Mouse (Mus musculus) myocyte (in vitro differentiated cells): ENCODE results near the gene Fggy. TPM values are rescaled to one million over a fixed set of nuclear protein-coding genes. Genes with fewer than 3 reads are reported as not detected.

ENCODE experiments used
- H3K27me3 ChIP-seq: one replicate; pipeline ENCODE4 v1.6.1; 2011; ENCODE audit not compliant: control insufficient read depth, insufficient read depth, insufficient read length
- H3K36me3 ChIP-seq: one replicate; pipeline ENCODE4 v1.6.1; 2011; ENCODE audit not compliant: control insufficient read depth, insufficient read depth
- H3K4me2 ChIP-seq: one replicate; pipeline ENCODE4 v1.6.1; 2011; ENCODE audit warnings: low read depth, control low read depth
- H3K4me3 ChIP-seq: one replicate; pipeline ENCODE4 v1.5.1; 2011; ENCODE audit warnings: mild to moderate bottlenecking, control low read depth, moderate library complexity
- H3K79me2 ChIP-seq: one replicate; pipeline ENCODE4 v1.6.1; 2011; ENCODE audit not compliant: control insufficient read depth, insufficient read depth
- H3ac ChIP-seq: one replicate; pipeline ENCODE4 v1.6.1; 2011; ENCODE audit not compliant: control insufficient read depth, insufficient read length
- CEBPB ChIP-seq: IDR thresholded peaks from 2 replicates; pipeline ENCODE4 v1.6.1; 2011; ENCODE audit warnings: mild to moderate bottlenecking, moderate library complexity; ENCODE audit not compliant: poor library complexity, insufficient read depth, severe bottlenecking
- E2F4 ChIP-seq: IDR thresholded peaks from one replicate; pipeline ENCODE4 v1.6.1; 2011; ENCODE audit warnings: mild to moderate bottlenecking, control low read depth, moderate library complexity; ENCODE audit not compliant: insufficient read depth
- MAX ChIP-seq: IDR thresholded peaks from one replicate; pipeline ENCODE4 v1.6.1; 2011; ENCODE audit warnings: low read depth, mild to moderate bottlenecking, control low read depth
- MYOD1 ChIP-seq, 3 experiments: IDR thresholded peaks; one replicate each; pipeline ENCODE4 v1.6.1; 2011; ENCODE audit warnings: control low read depth in 2 of 3, low read depth in 2 of 3, mild to moderate bottlenecking in 2 of 3, moderate library complexity in 1 of 3; ENCODE audit not compliant: insufficient read length in 2 of 3, control insufficient read depth in 1 of 3
- MYOG ChIP-seq, 3 experiments: IDR thresholded peaks; one replicate each; pipeline ENCODE4 v1.6.1; 2011; ENCODE audit warnings: control low read depth in 2 of 3, low read depth in 2 of 3, mild to moderate bottlenecking in 2 of 3; ENCODE audit not compliant: insufficient read length in 2 of 3, control insufficient read depth in 1 of 3, insufficient read depth in 1 of 3
- POLR2A ChIP-seq: IDR thresholded peaks from one replicate; pipeline ENCODE4 v1.6.1; 2011; ENCODE audit warnings: low read depth, mild to moderate bottlenecking, control low read depth, moderate library complexity; ENCODE audit not compliant: insufficient read length
- POLR2AphosphoS2 ChIP-seq: IDR thresholded peaks from one replicate; pipeline ENCODE4 v1.6.1; 2011; ENCODE audit warnings: low read depth, control low read depth; ENCODE audit not compliant: insufficient read length
- REST ChIP-seq: IDR thresholded peaks from one replicate; pipeline ENCODE4 v1.6.1; 2011; ENCODE audit warnings: mild to moderate bottlenecking, control low read depth, moderate library complexity; ENCODE audit not compliant: insufficient read depth, insufficient read length
- SRF ChIP-seq: IDR thresholded peaks from one replicate; pipeline ENCODE4 v1.6.1; 2011; ENCODE audit warnings: low read depth; ENCODE audit not compliant: control insufficient read depth, insufficient read length
- TCF12 ChIP-seq: IDR thresholded peaks from one replicate; pipeline ENCODE4 v1.6.1; 2011; ENCODE audit warnings: mild to moderate bottlenecking, control low read depth; ENCODE audit not compliant: poor library complexity, insufficient read depth, severe bottlenecking
- TCF3 ChIP-seq: IDR thresholded peaks from one replicate; pipeline ENCODE4 v1.6.1; 2011; ENCODE audit warnings: low read depth, control low read depth; ENCODE audit not compliant: insufficient read length
- USF1 ChIP-seq: IDR thresholded peaks from one replicate; pipeline ENCODE4 v1.6.1; 2011; ENCODE audit warnings: low read depth, mild to moderate bottlenecking, control low read depth, moderate library complexity
- polyA plus RNA-seq: library from polyadenylated mRNA; unstranded; fragments of >200 nt; fragmentation: generic; extraction: Trizol; gene quantifications from one replicate; pipeline ENCODE4 v1.2.1, GENCODE M21; 2012; ENCODE audit warnings: missing spikeins

Gene Fggy
- polyA plus RNA-seq, 1 experiment = 12.7 TPM

DNA sequence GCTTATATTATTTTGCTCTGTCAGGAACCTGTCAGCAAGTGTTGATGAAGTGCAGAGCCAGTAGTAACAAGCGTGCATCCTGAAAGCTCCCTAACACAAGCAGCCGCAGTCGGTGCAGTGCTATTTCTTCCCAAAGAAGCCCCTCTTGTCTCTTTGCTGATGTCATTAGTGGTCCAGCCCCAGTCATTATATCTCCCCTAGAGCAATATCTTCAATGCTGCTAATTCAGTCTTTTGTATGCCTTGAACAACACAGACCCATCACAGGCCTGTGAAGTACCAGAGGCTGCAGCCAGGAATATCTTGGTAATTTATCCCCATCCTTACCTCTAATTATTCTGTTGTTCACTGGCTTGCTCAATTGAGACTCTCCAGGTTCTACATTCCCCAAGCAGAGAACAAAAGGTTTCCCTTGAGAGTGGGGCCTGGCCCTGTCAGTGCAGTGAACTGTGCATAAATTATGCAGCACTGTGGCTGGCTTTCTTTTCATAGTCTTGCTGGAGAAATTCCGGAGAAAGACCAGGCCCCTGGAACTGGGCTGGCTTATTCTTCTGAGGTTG is 127.3 kb downstream of the Fggy start:
- Histone ChIP-seq H3K4me2 (no peak overlapping the region), H3ac (no peak overlapping the region), H3K27me3 (no peaks in the 10 kb centered on the region), H3K4me3 (no peak overlapping the region), H3K36me3 (no peaks in the 10 kb centered on the region), H3K79me2 (no peaks in the 10 kb centered on the region)
- TF ChIP-seq SRF (no peak), USF1 (no peak), POLR2AphosphoS2 (no peak), MYOD1 (IDR thresholded peaks at IDR 0.05; ENCODE audit: control insufficient read depth in 1 of 3, insufficient read length in 2 of 3, low read depth in 2 of 3) (no peak), TCF12 (no peak), REST (no peak), E2F4 (no peak), CEBPB (no peak), POLR2A (no peak), MAX (no peak), TCF3 (no peak), MYOG (IDR thresholded peaks at IDR 0.05; ENCODE audit: control insufficient read depth in 1 of 3, insufficient read depth in 1 of 3, insufficient read length in 2 of 3, low read depth in 2 of 3) (no peak)

DNA sequence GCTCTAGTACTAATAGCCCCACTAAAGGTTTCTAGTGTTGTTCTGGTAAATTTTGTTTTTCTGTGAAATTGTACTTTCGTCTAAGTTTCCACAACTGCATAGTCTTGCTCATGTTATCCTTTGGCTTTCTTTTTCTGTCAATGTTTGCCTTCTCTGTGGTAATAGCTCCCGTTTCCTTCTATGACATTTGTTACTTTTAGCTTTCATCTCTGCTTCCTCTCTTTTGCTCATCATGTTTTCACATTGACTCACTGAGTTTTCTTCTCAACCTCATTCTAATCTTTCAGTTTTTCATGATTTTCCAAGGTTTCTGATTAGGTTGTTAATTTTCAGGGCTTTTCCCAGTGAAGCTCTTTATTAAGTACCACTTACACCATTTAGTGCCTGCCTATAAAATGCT is 129.5 kb downstream of the Fggy start:
- no peak for TF ChIP-seq TCF12

DNA sequence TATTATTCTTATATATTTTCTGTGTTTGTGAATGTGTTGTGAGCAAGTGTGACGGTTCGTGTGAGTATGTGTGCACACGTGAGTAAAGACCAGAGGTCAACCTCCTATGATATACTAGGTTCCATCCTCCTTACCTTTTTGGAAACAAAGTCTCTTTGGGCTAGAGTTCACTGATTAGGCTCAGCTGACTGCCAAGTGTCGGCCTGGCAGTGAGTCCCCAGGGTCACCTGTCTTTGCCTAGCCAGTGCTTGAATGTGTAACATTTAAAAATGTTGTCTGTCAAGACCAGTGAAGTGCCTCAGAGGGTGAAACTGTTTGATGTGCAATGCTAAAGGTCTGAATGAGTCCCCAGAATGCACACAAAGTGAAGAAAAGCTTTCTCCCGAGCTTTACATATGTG is 130.0 kb downstream of the Fggy start:
- H3K79me2 ChIP-seq = no peaks in the 10 kb centered on the region
- no peak for TF ChIP-seq MAX
- TF ChIP-seq SRF = no peak
- no peak for TF ChIP-seq POLR2A
- TF ChIP-seq MYOG (IDR thresholded peaks at IDR 0.05; ENCODE audit: control insufficient read depth in 1 of 3, insufficient read depth in 1 of 3, insufficient read length in 2 of 3, low read depth in 2 of 3) = no peak
- no peak for TF ChIP-seq REST
- no peak for TF ChIP-seq CEBPB
- TF ChIP-seq E2F4 = no peak
- no peak for TF ChIP-seq TCF3
- TF ChIP-seq USF1 = no peak
- no peak for TF ChIP-seq POLR2AphosphoS2
- no peak for TF ChIP-seq TCF12
- TF ChIP-seq MYOD1 (IDR thresholded peaks at IDR 0.05; ENCODE audit: control insufficient read depth in 1 of 3, insufficient read length in 2 of 3, low read depth in 2 of 3) = no peak
- no peak overlapping the region for H3K4me3 ChIP-seq
- H3K36me3 ChIP-seq = no peaks in the 10 kb centered on the region
- no peaks in the 10 kb centered on the region for H3K27me3 ChIP-seq
- no peak overlapping the region for H3ac ChIP-seq
- H3K4me2 ChIP-seq = no peak overlapping the region

More for the DNA sequence above, 129.5 kb downstream of the Fggy start:
- no peak overlapping the region for H3ac ChIP-seq
- H3K27me3 ChIP-seq = no peaks in the 10 kb centered on the region
- H3K36me3 ChIP-seq = no peaks in the 10 kb centered on the region
- no peak overlapping the region for H3K4me3 ChIP-seq
- H3K79me2 ChIP-seq = no peaks in the 10 kb centered on the region
- no peak overlapping the region for H3K4me2 ChIP-seq

DNA sequence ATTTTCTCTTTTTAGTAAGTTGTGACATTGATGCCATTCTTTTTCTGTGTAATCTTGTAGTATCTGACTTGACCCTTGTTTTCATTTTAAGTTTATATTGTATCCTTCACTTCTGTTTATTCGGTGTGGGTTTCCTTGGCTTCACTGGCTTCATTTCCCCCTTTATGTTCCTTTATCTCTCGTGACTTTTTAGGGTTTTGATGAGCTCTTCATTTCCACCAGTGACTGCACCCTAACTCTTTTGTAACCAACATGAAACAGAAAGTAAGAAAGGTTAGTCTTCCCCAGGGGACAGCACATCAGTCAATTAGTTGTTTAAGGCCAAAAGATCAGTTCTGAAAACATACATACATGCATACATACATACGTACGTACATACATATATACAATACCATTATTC is 130.9 kb downstream of the Fggy start:
- Histone ChIP-seq H3K4me2 (no peak overlapping the region), H3ac (no peak overlapping the region), H3K36me3 (no peaks in the 10 kb centered on the region), H3K27me3 (no peaks in the 10 kb centered on the region), H3K4me3 (no peak overlapping the region), H3K79me2 (no peaks in the 10 kb centered on the region)
- no peak for TF ChIP-seq MYOD1 (IDR thresholded peaks at IDR 0.05; ENCODE audit: control insufficient read depth in 1 of 3, insufficient read length in 2 of 3, low read depth in 2 of 3)
- TF ChIP-seq MYOG (IDR thresholded peaks at IDR 0.05; ENCODE audit: control insufficient read depth in 1 of 3, insufficient read depth in 1 of 3, insufficient read length in 2 of 3, low read depth in 2 of 3) = no peak
- TF ChIP-seq USF1 = no peak
- no peak for TF ChIP-seq CEBPB
- no peak for TF ChIP-seq TCF12
- TF ChIP-seq REST = no peak
- TF ChIP-seq MAX = no peak
- TF ChIP-seq SRF = no peak
- TF ChIP-seq POLR2A = no peak
- no peak for TF ChIP-seq POLR2AphosphoS2
- no peak for TF ChIP-seq TCF3
- TF ChIP-seq E2F4 = no peak

DNA sequence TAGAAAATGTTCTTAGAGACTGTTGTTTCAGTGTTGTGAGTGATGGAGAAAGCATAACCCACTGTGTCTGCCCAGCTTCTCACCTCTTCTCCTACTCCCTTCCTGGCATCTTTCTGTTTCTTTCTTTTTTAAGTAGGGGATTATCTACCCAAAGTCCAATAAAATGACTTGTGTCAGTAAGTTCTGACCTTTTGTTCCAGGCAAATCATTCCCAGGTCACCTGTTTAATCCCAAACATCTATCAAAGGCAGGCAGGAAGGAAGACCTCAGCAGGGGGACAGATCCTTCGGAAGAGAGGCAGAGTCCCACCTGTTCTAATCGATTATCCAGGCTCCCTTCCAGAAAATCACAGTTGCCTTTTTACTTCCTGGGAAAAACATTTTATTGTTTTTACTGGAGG is 143.1 kb downstream of the Fggy start:
- H3K27me3 ChIP-seq = no peaks in the 10 kb centered on the region
- H3K36me3 ChIP-seq = no peaks in the 10 kb centered on the region
- H3K4me2 ChIP-seq = no peak overlapping the region
- H3K4me3 ChIP-seq = no peak overlapping the region
- no peak overlapping the region for H3ac ChIP-seq
- H3K79me2 ChIP-seq = no peaks in the 10 kb centered on the region
- no peak for TF ChIP-seq E2F4
- TF ChIP-seq REST = no peak
- no peak for TF ChIP-seq TCF3
- no peak for TF ChIP-seq TCF12
- no peak for TF ChIP-seq USF1
- no peak for TF ChIP-seq POLR2AphosphoS2
- TF ChIP-seq SRF = no peak
